In genomic region chr5:30712441-30713298, GRCm38 (mm10) we compare ENCODE assay signal across 9 mouse cellular contexts. TPM values are rescaled to one million over a fixed set of nuclear protein-coding genes. Genes with fewer than 3 reads are reported as not detected.
DNase-seq lines count a peak whose midpoint lies in the region; ATAC-seq and TF ChIP-seq lines count a peak whose summit lies in the region.
"Had no signal": no experiment of that assay in that cellular context is flagged by ENCODE, and none has a peak within 500 bp of the region (broad histone marks: within the 10 kb centered on the region; RNA-seq: fewer than 3 reads in every experiment).

No protein-coding gene starts in this region.

- no peaks in the 10 kb centered on the region for H3K79me2 ChIP-seq in CH12.LX (replicated peaks; ENCODE audit: control insufficient read depth, extremely low read depth, insufficient read depth, poor library complexity, severe bottlenecking)

- intact Hi-C loops in gastrocnemius, postnatal 36 days (cut with DNase I): loop anchor here (5.0 kb wide), 1 partner anchor 195 kb away; the partner anchor contains the start of gene Ost4

- H3K4me1 ChIP-seq in CH12.LX (ENCODE audit: control insufficient read depth in 1 of 2, insufficient read depth in 2 of 2): peaks cover 11 to 33% of the 10 kb centered on the region in 2 experiments
- peaks cover 16% of the 10 kb centered on the region for H3K4me1 ChIP-seq in heart, postnatal 0 days (ENCODE audit: control insufficient read depth, insufficient read depth)
- H3K4me1 ChIP-seq in limb, embryonic 13.5 days: peaks cover 29% of the 10 kb centered on the region

- peak overlapping the region; percentile 85 for H3K4me2 ChIP-seq in CH12.LX (ENCODE audit: insufficient read depth, low read depth, poor library complexity, severe bottlenecking)
- H3K4me2 ChIP-seq in heart, postnatal 0 days (ENCODE audit: low read depth, low read length): peak overlapping the region; percentile 68
- peak overlapping the region; percentile 91 for H3K4me2 ChIP-seq in limb, embryonic 13.5 days (replicated peaks)

- no peak for TF ChIP-seq POLR2A in CH12.LX (IDR thresholded peaks at IDR 0.05; ENCODE audit: low read depth, low read length)

- H3K9me3 ChIP-seq in CH12.LX (replicated peaks; ENCODE audit: low read length): no peaks in the 10 kb centered on the region
- no peaks in the 10 kb centered on the region for H3K9me3 ChIP-seq in heart, postnatal 0 days (replicated peaks; ENCODE audit: control insufficient read depth, low read length)
- no peaks in the 10 kb centered on the region for H3K9me3 ChIP-seq in limb, embryonic 13.5 days

- DNase-seq in gastrocnemius, postnatal 10 days: peak; percentile 16
- DNase-seq in gastrocnemius, postnatal 36 days: no peak
- no peak for DNase-seq in CH12.LX (ENCODE audit: extremely low read depth)
- DNase-seq in cerebellum, postnatal 36 days: peak; percentile 24 to 27
- no peak for DNase-seq in heart, postnatal 0 days (ENCODE audit: low spot score)
- DNase-seq in retina, embryonic 14.5 days (ENCODE audit: low spot score): peak; percentile 66
- no peak for DNase-seq in frontal cortex, postnatal 25 days (ENCODE audit: low spot score in 2 of 2)

- no peaks in the 10 kb centered on the region for H3K36me3 ChIP-seq in CH12.LX (replicated peaks in 1 of 2; ENCODE audit: control insufficient read depth in 1 of 2, insufficient read depth in 1 of 2, low read length in 1 of 2)
- H3K36me3 ChIP-seq in heart, postnatal 0 days (replicated peaks; ENCODE audit: control insufficient read depth, insufficient read depth, low read length): no peaks in the 10 kb centered on the region
- no peaks in the 10 kb centered on the region for H3K36me3 ChIP-seq in limb, embryonic 13.5 days
- H3K36me3 ChIP-seq: G1E had no signal

- ATAC-seq in heart, postnatal 0 days (ENCODE audit: insufficient read depth, low read depth): no peak
- ATAC-seq in limb, embryonic 13.5 days (ENCODE audit: low FRiP score, low read depth): no peak

- no peak overlapping the region for H3K9ac ChIP-seq in CH12.LX (ENCODE audit: insufficient read depth, low read depth)
- H3K9ac ChIP-seq in heart, postnatal 0 days (replicated peaks; ENCODE audit: low read depth, low read length): 0 out of 2 replicates have a peak overlapping the region, but pooled peaks have one; percentile 20
- H3K9ac ChIP-seq in limb, embryonic 13.5 days: peak overlapping the region; percentile 56

- no peak for TF ChIP-seq RAD21 in CH12.LX (IDR thresholded peaks at IDR 0.05; ENCODE audit: low read depth, low read length)

- H3K4me3 ChIP-seq in CH12.LX (replicated peaks in 1 of 3; ENCODE audit: low read depth in 2 of 3, low read length in 2 of 3, poor library complexity in 1 of 3): peak overlapping the region in 1 of 3 experiments; percentile 13
- H3K4me3 ChIP-seq in heart, postnatal 0 days (ENCODE audit: low read depth, low read length): peak overlapping the region; percentile 42
- peak overlapping the region; percentile 57 for H3K4me3 ChIP-seq in limb, embryonic 13.5 days

- TF ChIP-seq CTCF in CH12.LX (conservative IDR thresholded peaks at IDR 0.05 in 1 of 2, IDR thresholded peaks at IDR 0.05 in 1 of 2; ENCODE audit: low read depth in 2 of 2, low read length in 2 of 2): no peak
- no peak for TF ChIP-seq CTCF in heart, postnatal 0 days (IDR thresholded peaks at IDR 0.05; ENCODE audit: low read depth)

- no peak for TF ChIP-seq EP300 in CH12.LX (IDR thresholded peaks at IDR 0.05; ENCODE audit: low read length)
- TF ChIP-seq EP300 in heart, postnatal 0 days (IDR thresholded peaks at IDR 0.05; ENCODE audit: low read depth): no peak

- in situ Hi-C loops in CH12.LX (cut with MboI; ENCODE audit: low pct_ligation_motif_present, low pct_unique_long_range_greater_than_20kb, low sequenced_read_pairs): no loop called here

- WGBS in heart, postnatal 0 days: under 1% methylated on average over 39 of the region's 43 CpGs
- WGBS in limb, embryonic 13.5 days: under 1% methylated on average over 43 of the region's 43 CpGs

- H3K27ac ChIP-seq in CH12.LX (ENCODE audit: insufficient read depth, low read depth): no peak overlapping the region
- H3K27ac ChIP-seq in heart, postnatal 0 days (ENCODE audit: low read depth): no peak overlapping the region
- no peak overlapping the region for H3K27ac ChIP-seq in limb, embryonic 13.5 days

- dilution Hi-C loops in CH12.LX (cut with MboI; ENCODE audit: extremely low pct_ligation_motif_present, extremely low pct_unique_long_range_greater_than_20kb, low sequenced_read_pairs): no loop called here

- peaks cover 86% of the 10 kb centered on the region for H3K27me3 ChIP-seq in CH12.LX (replicated peaks)
- H3K27me3 ChIP-seq in heart, postnatal 0 days (ENCODE audit: control insufficient read depth, insufficient read depth, low read length): peaks cover 64% of the 10 kb centered on the region
- peaks cover 69% of the 10 kb centered on the region for H3K27me3 ChIP-seq in limb, embryonic 13.5 days

TF ChIP-seq in CH12.LX, 34 proteins besides CTCF, POLR2A, EP300 and RAD21:
- TF ChIP-seq JUND (conservative IDR thresholded peaks at IDR 0.05; ENCODE audit: low read depth, low read length) (no peak), NELFE (IDR thresholded peaks at IDR 0.05; ENCODE audit: low read depth, low read length) (no peak), TBP (conservative IDR thresholded peaks at IDR 0.05; ENCODE audit: low read depth, low read length) (no peak), CHD1 (IDR thresholded peaks at IDR 0.05; ENCODE audit: low read depth, low read length) (no peak), IRF4 (IDR thresholded peaks at IDR 0.05; ENCODE audit: low read depth, low read length) (no peak), JUN (IDR thresholded peaks at IDR 0.05; ENCODE audit: insufficient read depth, low read depth, low read length) (no peak), SIN3A (IDR thresholded peaks at IDR 0.05; ENCODE audit: low read length) (no peak), E2F4 (IDR thresholded peaks at IDR 0.05; ENCODE audit: insufficient replicate concordance, low read depth, low read length) (no peak), TCF12 (IDR thresholded peaks at IDR 0.05; ENCODE audit: low read depth, low read length) (no peak), KAT2A (IDR thresholded peaks at IDR 0.05; ENCODE audit: insufficient replicate concordance, low read length) (no peak), HCFC1 (IDR thresholded peaks at IDR 0.05; ENCODE audit: low read depth, low read length) (no peak), RCOR1 (conservative IDR thresholded peaks at IDR 0.05; ENCODE audit: low read depth, low read length) (no peak), ZKSCAN1 (IDR thresholded peaks at IDR 0.05; ENCODE audit: borderline replicate concordance, low read depth, low read length) (no peak), MAFK (IDR thresholded peaks at IDR 0.05; ENCODE audit: insufficient replicate concordance, low read length) (no peak), UBTF (IDR thresholded peaks at IDR 0.05; ENCODE audit: low read depth, low read length) (no peak), MXI1 (IDR thresholded peaks at IDR 0.05; ENCODE audit: low read depth, low read length) (no peak), SMC3 (IDR thresholded peaks at IDR 0.05; ENCODE audit: low read depth, low read length) (no peak), GABPA (IDR thresholded peaks at IDR 0.05; ENCODE audit: insufficient replicate concordance, low read depth, low read length) (no peak)

RNA-seq across cellular contexts. Expression of gene Dpysl5, which starts 1.3 kb away (rescaled TPM):
- 1 to 10 TPM; 2.7 to 3.2 TPM for total RNA-seq in gastrocnemius, postnatal 10 days (2021)
- total RNA-seq in gastrocnemius, postnatal 36 days (2021): 1 to 10 TPM; 1.4 to 2.2 TPM
- total RNA-seq in CH12.LX (2012; rRNA removed): 0.21 TPM in 1 of 2 replicates, not detected in the other
- total RNA-seq in CH12.LX (2014; rRNA removed): not detected in 2 replicates
- not detected in 2 replicates for polyA plus RNA-seq in CH12.LX (2012; ENCODE audit: insufficient read length, low read depth)
- 3.7 and 4.7 TPM in 2 replicates for total RNA-seq in heart, postnatal 0 days (2014; rRNA removed; ENCODE audit: low replicate concordance)
- polyA plus RNA-seq in heart, postnatal 0 days (2015; fragmentation: Nextera tagmentation; extraction: Ambion mirVana): 0.71 and 0.83 TPM in 2 replicates
- 5.1 and 5.9 TPM in 2 replicates for polyA plus RNA-seq in limb, embryonic 13.5 days (2015; fragmentation: Nextera tagmentation; extraction: Ambion mirVana)
- polyA plus RNA-seq: G1E had no signal

RNA-seq across cellular contexts. Expression of gene Cenpa, which starts 46.1 kb away (rescaled TPM):
- total RNA-seq in gastrocnemius, postnatal 10 days (2021): 10 to 100 TPM; 16.7 to 17.2 TPM
- 1 to 10 TPM; 3.2 to 3.8 TPM for total RNA-seq in gastrocnemius, postnatal 36 days (2021)
- 89.4 and 99.1 TPM in 2 replicates for total RNA-seq in CH12.LX (2012; rRNA removed)
- 125 and 138 TPM in 2 replicates for total RNA-seq in CH12.LX (2014; rRNA removed)
- polyA plus RNA-seq in CH12.LX (2012; ENCODE audit: insufficient read length, low read depth): 143 and 163 TPM in 2 replicates
- total RNA-seq in heart, postnatal 0 days (2014; rRNA removed; ENCODE audit: low replicate concordance): 87.9 and 158 TPM in 2 replicates
- 128 and 158 TPM in 2 replicates for polyA plus RNA-seq in heart, postnatal 0 days (2015; fragmentation: Nextera tagmentation; extraction: Ambion mirVana)
- 315 and 317 TPM in 2 replicates for polyA plus RNA-seq in limb, embryonic 13.5 days (2015; fragmentation: Nextera tagmentation; extraction: Ambion mirVana)

Comparison
In these comparisons a context has a peak if more than half of its experiments do, and no peak if none do; other contexts are left out.
1. DNase-seq: peak in gastrocnemius, postnatal 10 days (single experiment), cerebellum, postnatal 36 days (2 of 2) and retina, embryonic 14.5 days (single experiment); none in gastrocnemius, postnatal 36 days (0 of 2), CH12.LX (single experiment), heart, postnatal 0 days (single experiment) and frontal cortex, postnatal 25 days (0 of 2).
2. Peak in every context shown above with its lines, with median percentiles within 50 percentile points of each other: H3K4me2 ChIP-seq.